Mouse (Mus musculus): ENCODE results near the gene Sox6.

Sox6 gene

GRCm38 (mm10) chr7:116038511-116038910 lies at the start of gene Sox6:
Gene Sox6 (minus strand): TSS chr7:116038796.
- 15% methylated on average over 11 of the region's 11 CpGs for WGBS

- 96% methylated on average over 11 of the region's 11 CpGs for WGBS
Observed at GRCm38 (mm10) chr7:116084366-116084765, 45.8 kb upstream of the Sox6 start, which contains the start of gene Gm4353. Gene Gm4353 (minus strand): TSS chr7:116084635.

- WGBS = 29% methylated on average over 1 of the region's 1 CpGs
Observed at GRCm38 (mm10) chr7:116060739-116061138, 22.1 kb upstream of the Sox6 start.

GRCm38 (mm10) chr7:116040470-116041019 lies 1.9 kb upstream of the Sox6 start:
- 30% methylated on average over 15 of the region's 15 CpGs for WGBS

GRCm38 (mm10) chr7:116039538-116040466 lies 1.2 kb upstream of the Sox6 start:
- WGBS = 1% methylated on average over 48 of the region's 48 CpGs

- 5% methylated on average over 11 of the region's 11 CpGs for WGBS
Observed at GRCm38 (mm10) chr7:116039196-116039537, 571 bp upstream of the Sox6 start, which contains the start of gene 1110004F10Rik. Gene 1110004F10Rik (plus strand): TSS chr7:116039397.

GRCm38 (mm10) chr7:116038024-116038423 lies 572 bp downstream of the Sox6 start:
- WGBS = 24% methylated on average over 13 of the region's 13 CpGs

GRCm38 (mm10) chr7:116036591-116037555 lies 1.7 kb downstream of the Sox6 start:
- WGBS = 59% methylated on average over 18 of the region's 18 CpGs

- WGBS = 79% methylated on average over 4 of the region's 4 CpGs
Observed at GRCm38 (mm10) chr7:116035504-116035903, 3.1 kb downstream of the Sox6 start.

- WGBS = 2% methylated on average over 25 of the region's 25 CpGs
Observed at GRCm38 (mm10) chr7:116034282-116034758, 4.3 kb downstream of the Sox6 start.

- WGBS = 1% methylated on average over 54 of the region's 54 CpGs
Observed at GRCm38 (mm10) chr7:116033371-116034241, 5.0 kb downstream of the Sox6 start.

GRCm38 (mm10) chr7:116032596-116033307 lies 5.8 kb downstream of the Sox6 start:
- WGBS = 2% methylated on average over 11 of the region's 11 CpGs

GRCm38 (mm10) chr7:116031718-116032595 lies 6.6 kb downstream of the Sox6 start:
- 2% methylated on average over 65 of the region's 65 CpGs for WGBS

GRCm38 (mm10) chr7:116031388-116031717 lies 7.2 kb downstream of the Sox6 start:
- WGBS = 5% methylated on average over 14 of the region's 14 CpGs

- WGBS = 46% methylated on average over 26 of the region's 26 CpGs
Observed at GRCm38 (mm10) chr7:116030597-116031387, 7.8 kb downstream of the Sox6 start.

- WGBS = 74% methylated on average over 3 of the region's 3 CpGs
Observed at GRCm38 (mm10) chr7:116029991-116030390, 8.6 kb downstream of the Sox6 start.

- 90% methylated on average over 4 of the region's 4 CpGs for WGBS
Observed at GRCm38 (mm10) chr7:116002726-116003125, 35.9 kb downstream of the Sox6 start.

GRCm38 (mm10) chr7:115988109-115988779 lies 50.4 kb downstream of the Sox6 start:
- WGBS = 98% methylated on average over 2 of the region's 2 CpGs

All from cerebral cortex, adult 2 months (tissue).